Mouse (Mus musculus) bone marrow, adult 2 months (tissue): ENCODE results near the gene 2900026A02Rik.

Source experiments
- CTCF ChIP-seq: fragments of 200-500 bp; IDR thresholded peaks from 2 replicates; pipeline ENCODE4 v1.5.1; 2011; ENCODE audit warnings: low read length, control low read depth; ENCODE audit not compliant: control insufficient read depth, insufficient read depth
- POLR2A ChIP-seq: fragments of 200-500 bp; IDR thresholded peaks from 2 replicates; pipeline ENCODE4 v1.6.1; 2011; ENCODE audit warnings: low read depth, mild to moderate bottlenecking, control low read depth, low read length, borderline replicate concordance; ENCODE audit not compliant: control insufficient read depth

DNA sequence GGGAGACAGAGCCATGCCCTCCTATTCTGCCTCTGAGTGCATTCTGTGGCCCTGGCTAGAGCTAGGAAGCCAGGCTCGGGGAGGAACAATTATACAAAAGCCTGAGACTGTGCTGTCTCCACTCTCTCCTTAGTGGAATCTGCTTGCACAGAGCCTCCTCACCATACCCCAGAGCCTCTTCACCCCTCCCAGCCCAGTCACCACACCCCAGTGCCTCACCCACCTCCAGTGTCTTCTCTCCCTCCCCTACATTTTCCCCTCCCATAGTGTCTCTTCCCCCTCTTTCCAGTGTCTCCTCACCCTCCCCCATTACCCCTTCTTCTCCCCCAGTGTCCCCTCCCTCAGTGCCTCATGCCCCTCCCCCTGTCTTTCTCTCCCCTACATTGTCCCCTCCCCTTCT is 110.1 kb downstream of the 2900026A02Rik start:
- TF ChIP-seq CTCF (no peak), POLR2A (no peak)
